Mouse (Mus musculus): ENCODE measurements at regions not wholly inside any gene's neighbourhood (a gene's known extent, or its start where the extent isn't known, plus 50 kb on each side); places are given as distances from the start of the nearest gene placed in this dataset.
A peak's percentile ranks its signal among the peaks of the same experiment; 100 is the strongest.

GRCm38 (mm10) chr5:51829606-51830005 lies 262.1 kb upstream of the Ppargc1a start:
- DNase-seq = no peak

GRCm38 (mm10) chr5:51829020-51829419 lies 261.5 kb upstream of the Ppargc1a start:
- DNase-seq = no peak

GRCm38 (mm10) chr5:51826269-51826668 lies 258.7 kb upstream of the Ppargc1a start:
- DNase-seq = no peak

GRCm38 (mm10) chr5:51825584-51826088 lies 258.1 kb upstream of the Ppargc1a start:
- DNase-seq = no peak

- DNase-seq = no peak
Observed at GRCm38 (mm10) chr5:51824731-51825130, 257.2 kb upstream of the Ppargc1a start.

- DNase-seq = no peak
Observed at GRCm38 (mm10) chr5:51823657-51824056, 256.1 kb upstream of the Ppargc1a start.

GRCm38 (mm10) chr5:51816258-51816657 lies 248.7 kb upstream of the Ppargc1a start:
- no peak for DNase-seq

- no peak for DNase-seq
Observed at GRCm38 (mm10) chr5:51811728-51812127, 244.2 kb upstream of the Ppargc1a start.

GRCm38 (mm10) chr5:51801486-51801885 lies 234.0 kb upstream of the Ppargc1a start:
- peak; percentile 31 for DNase-seq

- no peak for DNase-seq
Observed at GRCm38 (mm10) chr5:51799371-51800035, 232.0 kb upstream of the Ppargc1a start.

GRCm38 (mm10) chr5:51794097-51794496 lies 226.6 kb upstream of the Ppargc1a start:
- no peak for DNase-seq

- DNase-seq = no peak
Observed at GRCm38 (mm10) chr5:51792950-51793349, 225.4 kb upstream of the Ppargc1a start.

- DNase-seq = no peak
Observed at GRCm38 (mm10) chr5:51788768-51789167, 221.2 kb upstream of the Ppargc1a start.

GRCm38 (mm10) chr5:51783523-51783922 lies 216.0 kb upstream of the Ppargc1a start:
- DNase-seq = no peak

GRCm38 (mm10) chr5:51783099-51783498 lies 215.6 kb upstream of the Ppargc1a start:
- DNase-seq = no peak

- DNase-seq = no peak
Observed at GRCm38 (mm10) chr5:51775502-51776145, 208.1 kb upstream of the Ppargc1a start.

GRCm38 (mm10) chr5:51771655-51772054 lies 204.1 kb upstream of the Ppargc1a start:
- peak; percentile 9 for DNase-seq

- no peak for DNase-seq
Observed at GRCm38 (mm10) chr5:51766111-51766510, 198.6 kb upstream of the Ppargc1a start.

- DNase-seq = peak; percentile 11
Observed at GRCm38 (mm10) chr5:51764416-51764815, 196.9 kb upstream of the Ppargc1a start.

- no peak for DNase-seq
Observed at GRCm38 (mm10) chr5:51763599-51763998, 196.1 kb upstream of the Ppargc1a start.

- no peak for DNase-seq
Observed at GRCm38 (mm10) chr5:51762352-51762751, 194.8 kb upstream of the Ppargc1a start.

- DNase-seq = no peak
Observed at GRCm38 (mm10) chr5:51758289-51758688, 190.8 kb upstream of the Ppargc1a start.

- DNase-seq = no peak
Observed at GRCm38 (mm10) chr5:51757864-51758263, 190.3 kb upstream of the Ppargc1a start.

GRCm38 (mm10) chr5:51752024-51752423 lies 184.5 kb upstream of the Ppargc1a start:
- DNase-seq = no peak

Measured in cerebellum, adult 11 months (tissue).